Mouse (Mus musculus): ENCODE measurements around the gene Rgs14.

GRCm38 (mm10) chr13:55381790-55382189 is 12.3 kb downstream of the Rgs14 start:
- TF ChIP-seq CTCF (IDR thresholded peaks at IDR 0.05; ENCODE audit: low read depth), result no peak
- no peak for TF ChIP-seq EP300 (IDR thresholded peaks at IDR 0.05; ENCODE audit: low read depth)

All from liver, embryonic 14.5 days (tissue).